8 mouse cellular contexts compared by ENCODE assay signal in the genomic region with DNA sequence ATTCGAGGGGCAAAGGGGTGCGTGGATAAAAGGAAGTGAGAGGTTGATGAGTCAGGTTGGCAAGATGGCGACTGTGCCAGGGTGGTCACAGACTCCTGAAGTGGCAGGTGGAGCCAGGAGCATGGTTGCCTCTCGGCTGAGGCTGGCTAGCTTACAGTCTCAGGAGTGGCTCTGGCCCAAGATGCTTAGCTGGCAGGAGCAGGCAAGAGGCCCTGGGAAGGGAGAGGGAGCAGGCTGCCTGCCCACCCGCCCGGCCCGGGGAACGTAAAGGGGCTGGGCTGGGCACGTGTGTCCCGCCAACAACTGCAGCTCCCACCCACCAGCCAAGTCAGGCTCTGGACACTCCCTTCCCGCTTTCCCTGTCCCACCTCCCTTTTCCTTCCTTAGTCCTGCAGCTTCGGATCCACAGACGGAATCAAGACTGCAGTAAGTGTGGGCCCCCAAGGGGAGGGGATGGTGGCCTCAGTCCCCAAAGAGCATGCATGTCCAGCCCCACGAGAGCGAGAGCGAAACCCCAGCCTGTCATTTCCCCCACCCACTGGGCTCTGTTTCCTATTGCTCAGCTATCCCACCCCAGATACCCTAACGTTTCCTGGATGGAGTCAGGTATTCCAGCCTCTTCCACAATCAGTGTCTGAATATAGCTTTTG. TPM values are rescaled to one million over a fixed set of nuclear protein-coding genes. Genes with fewer than 3 reads are reported as not detected.
DNase-seq lines count a peak whose midpoint lies in the region; ATAC-seq and TF ChIP-seq lines count a peak whose summit lies in the region.
"Had no signal": no experiment of that assay in that cellular context is flagged by ENCODE, and none has a peak within 500 bp of the region (broad histone marks: within the 10 kb centered on the region; RNA-seq: fewer than 3 reads in every experiment).

No protein-coding gene starts in this region.

- peak; percentile 76 for DNase-seq in brain, embryonic 14.5 days (ENCODE audit: low read depth)
- peak; percentile 60 for DNase-seq in cerebellum, adult 9-10 months
- no peak for DNase-seq in adrenal gland, adult 18-20 months (ENCODE audit: low spot score in 2 of 2)
- DNase-seq in thymus, adult 2 months = no peak
- no peak for DNase-seq in right cerebral cortex, adult 18-20 months

- 37% methylated on average over 16 of the region's 17 CpGs for WGBS in heart, embryonic 15.5 days
- WGBS in limb, embryonic 13.5 days = 51% methylated on average over 12 of the region's 17 CpGs
- 90% methylated on average over 17 of the region's 17 CpGs for WGBS in thymus, adult 2 months

- H3K9me3 ChIP-seq in heart, embryonic 15.5 days (replicated peaks) = no peaks in the 10 kb centered on the region
- H3K9me3 ChIP-seq in limb, embryonic 13.5 days = 0 out of 2 replicates have a peak, but pooled peaks cover 6% of the 10 kb centered on the region

- peak overlapping the region; percentile 46 for H3K4me3 ChIP-seq in heart, embryonic 15.5 days
- peak overlapping the region; percentile 55 for H3K4me3 ChIP-seq in limb, embryonic 13.5 days
- H3K4me3 ChIP-seq in thymus, adult 2 months (ENCODE audit: control insufficient read depth, insufficient read depth, low read length) = no peak overlapping the region

- TF ChIP-seq CTCF in brain, embryonic 14.5 days (IDR thresholded peaks at IDR 0.05; ENCODE audit: borderline replicate concordance, extremely low read depth, insufficient read depth, insufficient read length) = no peak
- TF ChIP-seq CTCF in thymus, adult 2 months (IDR thresholded peaks at IDR 0.05; ENCODE audit: borderline replicate concordance, control insufficient read depth, extremely low read depth, insufficient read depth, low read length, poor library complexity) = no peak

- peak overlapping the region; percentile 73 for H3K27ac ChIP-seq in heart, embryonic 15.5 days
- H3K27ac ChIP-seq in limb, embryonic 13.5 days = peak overlapping the region; percentile 94
- H3K27ac ChIP-seq in thymus, adult 2 months (ENCODE audit: control insufficient read depth, insufficient read depth, low read length) = no peak overlapping the region
- H3K27ac ChIP-seq: macrophage had no signal

- peaks cover 71% of the 10 kb centered on the region for H3K4me1 ChIP-seq in heart, embryonic 15.5 days (replicated peaks)
- H3K4me1 ChIP-seq in limb, embryonic 13.5 days = peaks cover 43% of the 10 kb centered on the region
- H3K4me1 ChIP-seq in thymus, adult 2 months (replicated peaks; ENCODE audit: control insufficient read depth, insufficient read depth, low read length) = peaks cover 21% of the 10 kb centered on the region

- no peaks in the 10 kb centered on the region for H3K27me3 ChIP-seq in heart, embryonic 15.5 days
- H3K27me3 ChIP-seq in limb, embryonic 13.5 days = no peaks in the 10 kb centered on the region
- H3K27me3 ChIP-seq in thymus, adult 2 months (ENCODE audit: control insufficient read depth, insufficient read depth, low read length) = no peaks in the 10 kb centered on the region

- no peak for TF ChIP-seq POLR2A in brain, embryonic 14.5 days (IDR thresholded peaks at IDR 0.05; ENCODE audit: borderline replicate concordance, extremely low read depth, insufficient read depth, insufficient read length, poor library complexity, severe bottlenecking)
- no peak for TF ChIP-seq POLR2A in thymus, adult 2 months (IDR thresholded peaks at IDR 0.05; ENCODE audit: control insufficient read depth, extremely low read depth, insufficient read depth, low read length, poor library complexity)

- H3K9ac ChIP-seq in heart, embryonic 15.5 days = peak overlapping the region; percentile 32
- peak overlapping the region; percentile 39 for H3K9ac ChIP-seq in limb, embryonic 13.5 days

- H3K36me3 ChIP-seq in heart, embryonic 15.5 days = peaks cover 4% of the 10 kb centered on the region
- H3K36me3 ChIP-seq in limb, embryonic 13.5 days = peaks cover 5% of the 10 kb centered on the region
- no peaks in the 10 kb centered on the region for H3K36me3 ChIP-seq in thymus, adult 2 months (ENCODE audit: control insufficient read depth, insufficient read depth, low read length)

- H3K4me2 ChIP-seq in heart, embryonic 15.5 days = peak overlapping the region; percentile 68
- H3K4me2 ChIP-seq in limb, embryonic 13.5 days (replicated peaks) = peak overlapping the region; percentile 80

- ATAC-seq in heart, embryonic 15.5 days (replicated peaks; ENCODE audit: insufficient number of reproducible peaks, insufficient read depth, low FRiP score, low read depth) = peak; percentile 27; the same call in 1 of the 2 replicates
- no peak for ATAC-seq in limb, embryonic 13.5 days (ENCODE audit: low FRiP score, low read depth)

RNA-seq across cellular contexts. Expression of gene Mamstr, which starts 1.7 kb away (rescaled TPM):
- 3.2 and 4.0 TPM in 2 replicates for polyA plus RNA-seq in brain, embryonic 14.5 days (2012; rRNA removed)
- 7.3 and 7.4 TPM in 2 replicates for polyA plus RNA-seq in heart, embryonic 15.5 days (2015; fragmentation: Nextera tagmentation; extraction: Ambion mirVana)
- polyA plus RNA-seq in limb, embryonic 13.5 days (2015; fragmentation: Nextera tagmentation; extraction: Ambion mirVana) = 11.4 TPM in 2 replicates
- total RNA-seq in adrenal gland, adult 18-20 months (2021) = 1 to 10 TPM; 2.4 to 7.7 TPM
- polyA plus RNA-seq in thymus, adult 2 months (2012; rRNA removed) = 3.9 and 4.4 TPM in 2 replicates
- polyA plus RNA-seq: macrophage had no signal

RNA-seq across cellular contexts. Expression of gene Rasip1, which starts 14.2 kb away (rescaled TPM):
- polyA plus RNA-seq in brain, embryonic 14.5 days (2012; rRNA removed) = 11.6 and 17.6 TPM in 2 replicates
- polyA plus RNA-seq in heart, embryonic 15.5 days (2015; fragmentation: Nextera tagmentation; extraction: Ambion mirVana) = 19.6 and 23.4 TPM in 2 replicates
- polyA plus RNA-seq in limb, embryonic 13.5 days (2015; fragmentation: Nextera tagmentation; extraction: Ambion mirVana) = 7.7 and 9.5 TPM in 2 replicates
- total RNA-seq in adrenal gland, adult 18-20 months (2021) = 10 to 100 TPM; 16.0 to 27.6 TPM
- polyA plus RNA-seq in thymus, adult 2 months (2012; rRNA removed) = 6.3 and 8.6 TPM in 2 replicates

RNA-seq across cellular contexts. Expression of gene Izumo1, which starts 19.9 kb away (rescaled TPM):
- 0.13 and 0.16 TPM in 2 replicates for polyA plus RNA-seq in brain, embryonic 14.5 days (2012; rRNA removed)
- polyA plus RNA-seq in heart, embryonic 15.5 days (2015; fragmentation: Nextera tagmentation; extraction: Ambion mirVana) = 0.33 and 0.35 TPM in 2 replicates
- 0.11 TPM in 1 of 2 replicates, not detected in the other for polyA plus RNA-seq in limb, embryonic 13.5 days (2015; fragmentation: Nextera tagmentation; extraction: Ambion mirVana)
- under 1 TPM; 0.22 to 0.33 TPM for total RNA-seq in adrenal gland, adult 18-20 months (2021)
- polyA plus RNA-seq in thymus, adult 2 months (2012; rRNA removed) = 0.45 and 0.75 TPM in 2 replicates
- polyA plus RNA-seq: macrophage had no signal

RNA-seq across cellular contexts. Expression of gene Fut1, which starts 24.4 kb away (rescaled TPM):
- 0.06 and 0.14 TPM in 2 replicates for polyA plus RNA-seq in brain, embryonic 14.5 days (2012; rRNA removed)
- polyA plus RNA-seq in heart, embryonic 15.5 days (2015; fragmentation: Nextera tagmentation; extraction: Ambion mirVana) = 0.15 and 0.66 TPM in 2 replicates
- polyA plus RNA-seq in limb, embryonic 13.5 days (2015; fragmentation: Nextera tagmentation; extraction: Ambion mirVana) = 0.29 and 0.47 TPM in 2 replicates
- total RNA-seq in adrenal gland, adult 18-20 months (2021) = not detected
- 4.7 and 5.9 TPM in 2 replicates for polyA plus RNA-seq in thymus, adult 2 months (2012; rRNA removed)
- polyA plus RNA-seq: macrophage had no signal

RNA-seq across cellular contexts. Expression of gene Fut2, which starts 24.7 kb away (rescaled TPM):
- 0.10 and 0.16 TPM in 2 replicates for polyA plus RNA-seq in brain, embryonic 14.5 days (2012; rRNA removed)
- polyA plus RNA-seq in heart, embryonic 15.5 days (2015; fragmentation: Nextera tagmentation; extraction: Ambion mirVana) = 1.5 and 1.6 TPM in 2 replicates
- polyA plus RNA-seq in limb, embryonic 13.5 days (2015; fragmentation: Nextera tagmentation; extraction: Ambion mirVana) = 0.47 and 0.74 TPM in 2 replicates
- under 1 TPM in 1 of 2 experiments, not detected in 1; 0.13 TPM for total RNA-seq in adrenal gland, adult 18-20 months (2021)
- 1.3 and 1.9 TPM in 2 replicates for polyA plus RNA-seq in thymus, adult 2 months (2012; rRNA removed)
- polyA plus RNA-seq: macrophage had no signal

Comparison
In these comparisons a context has a peak if more than half of its experiments do, and no peak if none do; other contexts are left out.
1. DNase-seq: peak in brain, embryonic 14.5 days (single experiment) and cerebellum, adult 9-10 months (single experiment); none in adrenal gland, adult 18-20 months (0 of 2), thymus, adult 2 months (single experiment) and right cerebral cortex, adult 18-20 months (single experiment).